Mouse (Mus musculus) embryonic facial prominence, embryonic 14.5 days (tissue): ENCODE measurements around the gene Fcgrt. TPM values are rescaled to one million over a fixed set of nuclear protein-coding genes. Genes with fewer than 3 reads are reported as not detected.

ENCODE experiments used
- ATAC-seq: fragments of 200-750 bp; cut with Nextera tagmentation; 2 replicates; pipeline ENCODE4 v1.8.0; 2017; ENCODE audit warnings: low read depth, moderate number of reproducible peaks, moderate TSS enrichment
- DNase-seq: peaks from one replicate; pipeline ENCODE4 v3.0.0-alpha.2; 2015; ENCODE audit warnings: low spot score
- H3K27ac ChIP-seq: fragments of 300-500 bp; sonication (generic); replicated peaks from 2 replicates; pipeline ENCODE4 v1.5.1; 2014; ENCODE audit warnings: low read depth, mild to moderate bottlenecking, low read length, moderate library complexity
- H3K27me3 ChIP-seq: fragments of 300-500 bp; sonication (generic); replicated peaks from 2 replicates; pipeline ENCODE4 v1.6.1; 2014; ENCODE audit warnings: low read length; ENCODE audit not compliant: control insufficient read depth, insufficient read depth
- H3K36me3 ChIP-seq: fragments of 300-500 bp; sonication (generic); 2 replicates; pipeline ENCODE4 v1.6.1; 2014; ENCODE audit warnings: low read length, mixed read lengths; ENCODE audit not compliant: control insufficient read depth, insufficient read depth
- H3K4me1 ChIP-seq: fragments of 300-500 bp; sonication (generic); 2 replicates; pipeline ENCODE4 v1.6.1; 2014; ENCODE audit warnings: antibody characterized with exemption, low read length; ENCODE audit not compliant: control insufficient read depth, insufficient read depth
- H3K4me2 ChIP-seq: fragments of 300-500 bp; sonication (generic); 2 replicates; pipeline ENCODE4 v1.6.1; 2014; ENCODE audit warnings: low read depth, mild to moderate bottlenecking, low read length, moderate library complexity, mixed read lengths
- H3K4me3 ChIP-seq: fragments of 300-500 bp; sonication (generic); 2 replicates; pipeline ENCODE4 v1.5.1; 2014; ENCODE audit warnings: low read depth, mild to moderate bottlenecking, low read length
- H3K9ac ChIP-seq: fragments of 300-500 bp; sonication (generic); 2 replicates; pipeline ENCODE4 v1.6.1; 2014; ENCODE audit warnings: low read depth, mild to moderate bottlenecking, low read length, moderate library complexity, mixed read lengths
- H3K9me3 ChIP-seq: fragments of 300-500 bp; sonication (generic); 2 replicates; pipeline ENCODE4 v1.6.1; 2016; ENCODE audit warnings: low read length; ENCODE audit not compliant: control insufficient read depth
- WGBS: fragments of 180-500 bp; shearing (Covaris S2); extraction: QIAGEN DNeasy Blood & Tissue Kit; methylation state at CpG from one replicate; pipeline ENCODE4 v1.1.7; 2014; 5-methylcytosine and 5-hydroxymethylcytosine counted together
- microRNA counts: library from miRNA; unstranded; fragments of <30 nt; microRNA quantifications from one replicate; lab custom pipeline; 2017
- microRNA-seq: library from miRNA; unstranded; fragments of <30 nt; microRNA quantifications from one replicate; pipeline ENCODE4, GENCODE M21; 2016; ENCODE audit warnings: borderline number of aligned reads
- polyA plus RNA-seq: library from polyadenylated mRNA; unstranded; fragments of >200 nt; fragmentation: Nextera tagmentation; extraction: Ambion mirVana; gene quantifications from 2 replicates; pipeline ENCODE4 v1.2.1, GENCODE M21; 2014

Fcgrt gene
- polyA plus RNA-seq, 1 experiment from 2014 or later, result 129 TPM

DNA sequence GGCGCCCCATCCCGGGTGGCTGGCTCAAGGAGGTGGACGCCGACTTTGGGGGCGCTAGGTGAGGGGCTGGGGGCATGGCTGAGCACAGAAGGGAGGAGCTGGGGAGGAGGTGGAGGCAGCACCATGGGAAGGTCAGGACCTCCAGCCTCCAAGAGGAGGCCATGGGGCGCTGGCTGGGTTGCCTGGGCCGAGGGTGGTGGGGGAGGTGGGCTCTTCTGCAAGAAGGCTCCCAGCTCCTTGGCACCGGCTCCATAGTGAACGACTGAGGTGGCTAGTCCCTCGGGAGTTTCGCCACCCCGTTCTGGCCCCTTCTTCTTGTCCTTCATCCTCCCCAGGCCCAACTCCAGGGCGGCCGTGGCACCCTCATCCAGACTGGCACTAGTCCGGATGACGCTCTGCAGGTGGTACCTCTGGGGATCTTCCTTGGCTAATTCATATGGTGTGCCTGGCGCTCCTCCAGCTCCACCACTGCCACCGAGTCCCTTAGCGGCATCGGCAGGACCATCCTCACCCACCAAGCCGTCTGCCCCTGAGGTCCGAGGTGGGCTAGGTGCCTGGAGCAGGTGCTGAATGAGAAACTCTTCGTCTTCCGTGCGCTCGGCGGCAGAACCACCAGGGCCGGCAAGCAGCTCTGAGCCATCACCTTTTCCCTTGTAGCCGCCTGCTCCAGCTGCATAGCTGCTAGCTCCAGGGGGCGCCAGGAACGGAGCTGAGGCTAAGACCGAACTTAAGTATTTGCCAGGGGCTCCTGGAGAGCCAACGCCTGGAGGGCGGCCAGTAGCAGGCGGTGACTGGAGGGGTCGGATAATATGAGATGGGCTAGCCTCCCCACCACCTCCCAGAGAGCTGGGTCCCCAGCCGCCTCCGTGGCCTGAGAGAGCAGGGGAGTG lies 55.4 kb downstream of the Fcgrt start:
- Histone ChIP-seq H3K4me1 (no peaks in the 10 kb centered on the region), H3K36me3 (peaks cover 75% of the 10 kb centered on the region), H3K27ac (no peak overlapping the region), H3K4me3 (no peak overlapping the region), H3K4me2 (no peak overlapping the region), H3K9ac (no peak overlapping the region), H3K27me3 (no peaks in the 10 kb centered on the region), H3K9me3 (no peaks in the 10 kb centered on the region)
- no peak for DNase-seq
- WGBS, result 92% methylated on average over 31 of the region's 38 CpGs
- no peak for ATAC-seq

GRCm38 (mm10) chr7:45047491-45047890 lies 56.2 kb downstream of the Fcgrt start:
- Histone ChIP-seq H3K4me3 (no peak overlapping the region), H3K4me1 (no peaks in the 10 kb centered on the region)
- 95% methylated on average over 13 of the region's 14 CpGs for WGBS

GRCm38 (mm10) chr7:45046853-45047350 lies 56.7 kb downstream of the Fcgrt start:
- 96% methylated on average over 26 of the region's 26 CpGs for WGBS
- ATAC-seq, result no peak
- H3K9ac ChIP-seq, result no peak overlapping the region
- no peaks in the 10 kb centered on the region for H3K9me3 ChIP-seq
- peaks cover 88% of the 10 kb centered on the region for H3K36me3 ChIP-seq
- no peak overlapping the region for H3K4me2 ChIP-seq
- H3K27ac ChIP-seq, result no peak overlapping the region
- no peaks in the 10 kb centered on the region for H3K27me3 ChIP-seq
- H3K4me1 ChIP-seq, result no peaks in the 10 kb centered on the region
- no peak overlapping the region for H3K4me3 ChIP-seq
- DNase-seq, result no peak

More at GRCm38 (mm10) chr7:45047491-45047890, 56.2 kb downstream of the Fcgrt start:
- H3K36me3 ChIP-seq, result peaks cover 83% of the 10 kb centered on the region
- ATAC-seq (no peak), DNase-seq (no peak)
- no peaks in the 10 kb centered on the region for H3K9me3 ChIP-seq
- no peak overlapping the region for H3K27ac ChIP-seq
- H3K4me2 ChIP-seq, result no peak overlapping the region
- no peaks in the 10 kb centered on the region for H3K27me3 ChIP-seq
- H3K9ac ChIP-seq, result no peak overlapping the region

DNA sequence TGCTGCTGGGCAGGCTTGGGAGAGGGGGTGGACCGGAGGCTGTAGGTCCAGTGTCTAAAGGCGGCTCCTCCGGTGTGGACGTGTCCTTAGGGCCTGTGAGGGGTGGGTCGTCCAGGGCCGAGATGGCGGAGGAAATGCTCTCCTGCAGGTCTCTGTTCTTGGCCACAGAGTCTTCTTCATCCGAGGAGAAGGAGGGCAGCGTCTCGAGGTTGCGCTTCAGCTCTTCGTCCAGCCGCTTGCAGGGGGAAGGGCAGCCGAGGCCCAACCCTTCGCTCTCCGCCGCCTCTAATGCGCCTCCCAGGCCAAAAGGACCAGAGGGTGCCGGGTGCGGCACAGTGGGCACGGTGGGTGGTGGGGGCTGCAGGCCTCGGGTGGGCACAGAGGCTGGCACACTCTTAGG lies 57.9 kb downstream of the Fcgrt start:
- Histone ChIP-seq H3K9ac (no peak overlapping the region), H3K36me3 (peaks cover 100% of the 10 kb centered on the region), H3K27me3 (no peaks in the 10 kb centered on the region), H3K9me3 (no peaks in the 10 kb centered on the region), H3K4me1 (no peaks in the 10 kb centered on the region), H3K4me2 (no peak overlapping the region), H3K4me3 (no peak overlapping the region), H3K27ac (no peak overlapping the region)
- ATAC-seq, result no peak
- WGBS, result 95% methylated on average over 22 of the region's 22 CpGs
- no peak for DNase-seq

GRCm38 (mm10) chr7:45043307-45043706 lies 60.3 kb downstream of the Fcgrt start:
- no peaks in the 10 kb centered on the region for H3K9me3 ChIP-seq
- 95% methylated on average over 13 of the region's 14 CpGs for WGBS
- no peak overlapping the region for H3K27ac ChIP-seq
- DNase-seq, result no peak
- H3K36me3 ChIP-seq, result peaks cover 100% of the 10 kb centered on the region
- H3K4me2 ChIP-seq, result no peak overlapping the region
- H3K27me3 ChIP-seq, result no peaks in the 10 kb centered on the region
- no peak overlapping the region for H3K9ac ChIP-seq
- no peaks in the 10 kb centered on the region for H3K4me1 ChIP-seq
- ATAC-seq, result no peak
- no peak overlapping the region for H3K4me3 ChIP-seq

MicroRNAs encoded within 50 kb of the gene (microRNA counts, 519-probe panel; counts per million panel counts)
- microRNA mmu-miR-150 (lab: Ali Mortazavi, UCI), result 2,518 counts per million, percentile 50 among the panel's probes with 10 or more counts

Small RNAs within 50 kb of the gene (microRNA-seq; reads per million reads assigned to microRNA genes)
- 29.5 reads per million, percentile 38 among the genes with 10 or more reads in this experiment for gene Mir150
- gene Mir5121, result 16.1 reads per million, percentile 33 among the genes with 10 or more reads in this experiment

Other genes with a start within 250 kb of the Fcgrt start
- gene Pnkp, start 246.7 kb downstream of the Fcgrt start, polyA plus RNA-seq, result 23.4 and 27.7 TPM in 2 replicates
- gene Ptov1, start 234.1 kb downstream of the Fcgrt start, polyA plus RNA-seq, result 398 and 442 TPM in 2 replicates
- gene Med25, start 211.1 kb downstream of the Fcgrt start, polyA plus RNA-seq, result 62.5 and 64.2 TPM in 2 replicates
- gene Fuz, start 207.8 kb downstream of the Fcgrt start, polyA plus RNA-seq, result 16.9 and 19.7 TPM in 2 replicates
- 73.5 and 79.8 TPM in 2 replicates for gene Ap2a1, start 174.4 kb downstream of the Fcgrt start, polyA plus RNA-seq
- gene Tsks, start 160.6 kb downstream of the Fcgrt start, polyA plus RNA-seq, result 0.30 TPM in 1 of 2 replicates, not detected in the other
- gene Cpt1c, start 129.0 kb downstream of the Fcgrt start, polyA plus RNA-seq, result 22.4 and 31.1 TPM in 2 replicates
- 173 and 178 TPM in 2 replicates for gene Prmt1, start 117.3 kb downstream of the Fcgrt start, polyA plus RNA-seq
- 77.7 and 84.6 TPM in 2 replicates for gene Irf3, start 106.2 kb downstream of the Fcgrt start, polyA plus RNA-seq
- 43.2 and 48.6 TPM in 2 replicates for gene Bcl2l12, start 105.1 kb downstream of the Fcgrt start, polyA plus RNA-seq
- 43.7 and 47.5 TPM in 2 replicates for gene Scaf1, start 87.5 kb downstream of the Fcgrt start, polyA plus RNA-seq
- gene Rras, start 85.9 kb downstream of the Fcgrt start, polyA plus RNA-seq, result 50.5 and 52.3 TPM in 2 replicates
- gene Prr12, start 51.0 kb downstream of the Fcgrt start, polyA plus RNA-seq, result 12.8 and 13.7 TPM in 2 replicates
- 59.1 and 63.3 TPM in 2 replicates for gene Nosip, start 41.4 kb downstream of the Fcgrt start, polyA plus RNA-seq
- gene Prrg2, start 41.2 kb downstream of the Fcgrt start, polyA plus RNA-seq, result 20.9 and 22.2 TPM in 2 replicates
- 587 and 592 TPM in 2 replicates for gene Rcn3, start 11.6 kb downstream of the Fcgrt start, polyA plus RNA-seq
- 1,575 and 1,608 TPM in 2 replicates for gene Rps11, start 20.6 kb upstream of the Fcgrt start, polyA plus RNA-seq
- 1,594 and 1,619 TPM in 2 replicates for gene Rpl13a, start 24.9 kb upstream of the Fcgrt start, polyA plus RNA-seq
- gene Gm45713, start 32.4 kb upstream of the Fcgrt start, polyA plus RNA-seq, result 0.47 and 0.61 TPM in 2 replicates
- 2.3 TPM in 2 replicates for gene Flt3l, start 32.6 kb upstream of the Fcgrt start, polyA plus RNA-seq
- 80.3 and 88.8 TPM in 2 replicates for gene Pih1d1, start 50.5 kb upstream of the Fcgrt start, polyA plus RNA-seq
- 36.8 and 39.4 TPM in 2 replicates for gene Aldh16a1, start 50.7 kb upstream of the Fcgrt start, polyA plus RNA-seq
- gene Slc17a7, start 60.1 kb upstream of the Fcgrt start, polyA plus RNA-seq, result 0.87 and 1.3 TPM in 2 replicates
- 5.8 and 6.1 TPM in 2 replicates for gene Gfy, start 75.7 kb upstream of the Fcgrt start, polyA plus RNA-seq
- not detected in 2 replicates for gene Pth2, start 77.1 kb upstream of the Fcgrt start, polyA plus RNA-seq
- gene Ccdc155, start 101.0 kb upstream of the Fcgrt start, polyA plus RNA-seq, result 1.5 TPM in 2 replicates
- gene Dkkl1, start 108.3 kb upstream of the Fcgrt start, polyA plus RNA-seq, result 6.3 and 8.5 TPM in 2 replicates
- gene Tead2, start 111.9 kb upstream of the Fcgrt start, polyA plus RNA-seq, result 112 and 142 TPM in 2 replicates
- gene Cd37, start 135.3 kb upstream of the Fcgrt start, polyA plus RNA-seq, result 2.4 and 4.8 TPM in 2 replicates
- gene Slc6a16, start 137.2 kb upstream of the Fcgrt start, polyA plus RNA-seq, result 0.11 and 0.38 TPM in 2 replicates
- not detected in 2 replicates for gene Slc6a21, start 173.7 kb upstream of the Fcgrt start, polyA plus RNA-seq
- 16.6 and 18.2 TPM in 2 replicates for gene Trpm4, start 229.9 kb upstream of the Fcgrt start, polyA plus RNA-seq
- gene Hrc, start 231.4 kb upstream of the Fcgrt start, polyA plus RNA-seq, result 11.0 and 15.8 TPM in 2 replicates